Mouse (Mus musculus) right cerebral cortex, postnatal 10 days (tissue): ENCODE data around the gene Il16.
"Not testable (repeated sequence)": the region's sequence is repeated elsewhere in the genome, so short reads cannot be mapped to it uniquely, and the experiment has no call there.

ENCODE experiments used
- DNase-seq, 2 experiments: peaks; one replicate each; pipeline ENCODE4 v3.0.0; 2021; ENCODE audit warnings: low spot score in 2 of 2

Gene Il16

GRCm38 (mm10) chr7:83735108-83735781, 10.3 kb downstream of the Il16 start:
- DNase-seq, result no peak

- DNase-seq, result no peak
These were observed 10.8 kb downstream of the Il16 start for GRCm38 (mm10) chr7:83734671-83735082.

GRCm38 (mm10) chr7:83734246-83734645, 11.3 kb downstream of the Il16 start:
- DNase-seq, result no peak

GRCm38 (mm10) chr7:83732781-83733180, 12.7 kb downstream of the Il16 start:
- DNase-seq, result no peak

- DNase-seq, result no peak
These were observed 13.4 kb downstream of the Il16 start for GRCm38 (mm10) chr7:83731961-83732666.

- no peak for DNase-seq
These were observed 14.2 kb downstream of the Il16 start for GRCm38 (mm10) chr7:83731297-83731696.

- DNase-seq, result no peak
These were observed 18.4 kb downstream of the Il16 start for GRCm38 (mm10) chr7:83726936-83727632.

GRCm38 (mm10) chr7:83725801-83726200, 19.7 kb downstream of the Il16 start:
- no peak for DNase-seq

- no peak for DNase-seq
These were observed 21.0 kb downstream of the Il16 start for GRCm38 (mm10) chr7:83724541-83724940.

GRCm38 (mm10) chr7:83723954-83724353, 21.6 kb downstream of the Il16 start:
- DNase-seq, result no peak

- DNase-seq, result no peak
These were observed 22.3 kb downstream of the Il16 start for GRCm38 (mm10) chr7:83723221-83723620.

GRCm38 (mm10) chr7:83722485-83722884, 23.0 kb downstream of the Il16 start:
- DNase-seq, result no peak

- DNase-seq, result no peak
These were observed 25.3 kb downstream of the Il16 start for GRCm38 (mm10) chr7:83720231-83720630.

- DNase-seq, result no peak
These were observed 28.4 kb downstream of the Il16 start for GRCm38 (mm10) chr7:83717021-83717725.

GRCm38 (mm10) chr7:83713639-83714038, 31.9 kb downstream of the Il16 start:
- no peak for DNase-seq

GRCm38 (mm10) chr7:83711676-83712259, 33.8 kb downstream of the Il16 start:
- DNase-seq, result not testable (repeated sequence)

- no peak for DNase-seq
These were observed 42.3 kb downstream of the Il16 start for GRCm38 (mm10) chr7:83703046-83703775.

GRCm38 (mm10) chr7:83699066-83699745, 46.3 kb downstream of the Il16 start:
- DNase-seq, result no peak

- DNase-seq, result peak in 1 of 2 experiments; percentile 48
These were observed 49.9 kb downstream of the Il16 start for GRCm38 (mm10) chr7:83695449-83696212.
